Mouse (Mus musculus): ENCODE measurements around the gene Atf4.

Atf4 gene

GRCm38 (mm10) chr15:80253530-80253929 lies 1.5 kb upstream of the Atf4 start:
- DNase-seq: peak; percentile 89

- peak; percentile 92 for DNase-seq
Measured at GRCm38 (mm10) chr15:80254207-80254606, 777 bp upstream of the Atf4 start.

GRCm38 (mm10) chr15:80255646-80256121 lies 700 bp downstream of the Atf4 start:
- DNase-seq: peak; percentile 99

- peak; percentile 96 for DNase-seq
Measured at GRCm38 (mm10) chr15:80256242-80256641, 1.3 kb downstream of the Atf4 start.

GRCm38 (mm10) chr15:80256656-80257601 lies 1.9 kb downstream of the Atf4 start:
- peak; percentile 93 for DNase-seq

GRCm38 (mm10) chr15:80257602-80258239 lies 2.7 kb downstream of the Atf4 start:
- peak; percentile 90 for DNase-seq

GRCm38 (mm10) chr15:80258240-80259170 lies 3.5 kb downstream of the Atf4 start:
- peak; percentile 92 for DNase-seq

GRCm38 (mm10) chr15:80259406-80260045 lies 4.5 kb downstream of the Atf4 start:
- peak; percentile 87 for DNase-seq

GRCm38 (mm10) chr15:80260677-80261076 lies 5.7 kb downstream of the Atf4 start:
- peak; percentile 97 for DNase-seq

- DNase-seq: peak; percentile 91
Measured at GRCm38 (mm10) chr15:80261100-80261499, 6.1 kb downstream of the Atf4 start.

- DNase-seq: peak; percentile 98
Measured at GRCm38 (mm10) chr15:80263610-80264575, 8.9 kb downstream of the Atf4 start, which contains the start of gene Rps19bp1. TSS of gene Rps19bp1 (minus strand) at chr15:80264315.

GRCm38 (mm10) chr15:80266281-80266680 lies 11.3 kb downstream of the Atf4 start:
- DNase-seq: peak; percentile 94

GRCm38 (mm10) chr15:80271858-80272396 lies 16.9 kb downstream of the Atf4 start:
- no peak for DNase-seq

GRCm38 (mm10) chr15:80277107-80277506 lies 22.1 kb downstream of the Atf4 start:
- no peak for DNase-seq

- no peak for DNase-seq
Measured at GRCm38 (mm10) chr15:80277625-80278024, 22.6 kb downstream of the Atf4 start.

- DNase-seq: no peak
Measured at GRCm38 (mm10) chr15:80278121-80278759, 23.3 kb downstream of the Atf4 start.

GRCm38 (mm10) chr15:80279053-80279452 lies 24.1 kb downstream of the Atf4 start:
- no peak for DNase-seq

GRCm38 (mm10) chr15:80280646-80281045 lies 25.7 kb downstream of the Atf4 start:
- DNase-seq: no peak

GRCm38 (mm10) chr15:80286851-80287415 lies 31.9 kb downstream of the Atf4 start, which contains the start of gene Cacna1i:
TSS of gene Cacna1i (plus strand) at chr15:80287238.
- no peak for DNase-seq

- no peak for DNase-seq
Measured at GRCm38 (mm10) chr15:80288036-80288435, 33.1 kb downstream of the Atf4 start.
